Mouse (Mus musculus) induced T-regulatory cell, adult 2 months (primary cell): Measurements from ENCODE around the gene Irgm2.
A peak's percentile ranks its signal among the peaks of the same experiment; 100 is the strongest.
"Not testable (repeated sequence)": the region's sequence is repeated elsewhere in the genome, so short reads cannot be mapped to it uniquely, and the experiment has no call there.

Experiments used
- DNase-seq: peaks from one replicate; pipeline ENCODE4 v3.0.0-alpha.2; 2012; ENCODE audit warnings: low read depth

The Irgm2 gene

DNA sequence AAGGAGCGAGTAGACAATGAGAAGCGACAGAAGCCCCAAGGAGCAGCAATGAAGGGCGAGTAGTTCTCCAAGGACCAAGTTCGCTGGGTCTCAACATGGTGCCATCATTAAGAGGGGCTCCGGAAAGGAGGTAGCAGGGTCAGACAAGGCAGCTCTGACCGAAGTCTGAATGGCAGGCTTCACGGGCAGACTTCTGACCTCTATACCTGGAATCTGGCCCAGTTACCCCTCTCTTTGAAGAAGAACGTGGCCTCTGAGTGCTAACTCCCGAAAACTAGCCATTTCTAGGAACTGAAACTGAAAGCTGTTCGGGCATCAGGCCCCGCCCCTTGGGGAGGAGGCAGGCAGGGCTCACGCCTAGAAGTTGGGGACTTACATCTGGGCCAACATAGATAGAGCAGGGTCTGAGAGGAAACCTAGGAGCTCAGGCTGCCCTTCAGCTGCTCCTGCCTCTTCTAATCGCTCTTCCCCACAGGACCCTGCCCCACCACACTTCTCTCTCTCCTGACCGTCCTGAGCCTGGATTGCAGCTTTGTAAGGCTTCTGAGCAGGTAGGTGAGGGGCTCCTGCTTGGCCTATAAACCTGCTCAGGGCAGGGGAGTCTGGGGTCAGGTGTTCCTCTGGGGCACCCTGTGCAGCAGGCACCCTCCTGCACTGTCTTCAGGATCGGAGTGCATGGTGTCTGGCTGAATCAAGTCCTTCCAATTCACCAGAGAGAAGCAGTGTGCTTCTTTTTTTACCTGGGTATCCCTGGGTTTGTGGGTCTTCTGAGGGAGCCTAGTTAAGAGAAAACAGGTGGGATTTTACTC lies at the start of gene Irgm2, which contains the start of gene Igtp:
Irgm2 (plus strand) TSS at position 390 of the 809 bp plus-strand sequence.
Igtp (plus strand) TSS at position 328 of the 809 bp plus-strand sequence.
- peak; percentile 95 for DNase-seq

DNA sequence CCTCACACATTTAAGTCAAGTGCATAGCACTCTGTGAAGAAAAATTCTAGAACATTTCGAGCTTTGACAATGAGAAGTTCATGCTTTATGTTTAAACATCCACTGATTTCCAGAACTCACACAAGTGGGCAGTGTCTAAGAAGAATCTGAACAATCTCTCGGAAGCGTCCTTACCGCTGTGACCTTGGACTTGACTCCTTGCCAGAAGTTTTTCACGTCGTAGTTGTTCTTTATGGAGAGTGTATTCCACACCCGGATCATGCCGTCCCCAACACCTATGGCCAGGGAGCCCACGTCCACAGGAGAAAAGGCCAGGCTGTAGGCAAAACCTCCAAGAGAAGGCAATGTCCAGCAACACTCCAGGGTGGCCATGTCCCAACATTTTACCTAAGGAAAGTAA lies 44.0 kb upstream of the Irgm2 start:
- DNase-seq, result no peak

DNA sequence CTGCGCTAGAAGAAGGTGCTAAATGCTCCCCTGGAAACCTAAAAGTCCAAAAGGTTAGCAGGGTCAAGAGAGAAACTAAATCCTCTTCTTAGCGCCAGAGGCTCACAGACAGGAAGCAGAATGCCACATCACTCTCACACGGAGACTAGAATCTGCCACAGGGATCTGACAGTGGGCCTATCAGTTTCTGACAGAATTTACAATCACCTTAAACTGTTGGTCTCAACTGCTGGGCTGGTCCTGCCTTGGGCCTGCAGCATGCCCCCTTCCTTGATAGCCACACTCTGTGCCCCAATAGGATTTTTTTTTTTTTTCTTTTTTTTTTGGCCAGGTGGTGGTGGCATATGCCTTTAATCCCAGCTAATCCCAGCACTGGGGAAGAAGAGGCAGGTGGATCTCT lies 42.5 kb upstream of the Irgm2 start:
- no peak for DNase-seq

DNA sequence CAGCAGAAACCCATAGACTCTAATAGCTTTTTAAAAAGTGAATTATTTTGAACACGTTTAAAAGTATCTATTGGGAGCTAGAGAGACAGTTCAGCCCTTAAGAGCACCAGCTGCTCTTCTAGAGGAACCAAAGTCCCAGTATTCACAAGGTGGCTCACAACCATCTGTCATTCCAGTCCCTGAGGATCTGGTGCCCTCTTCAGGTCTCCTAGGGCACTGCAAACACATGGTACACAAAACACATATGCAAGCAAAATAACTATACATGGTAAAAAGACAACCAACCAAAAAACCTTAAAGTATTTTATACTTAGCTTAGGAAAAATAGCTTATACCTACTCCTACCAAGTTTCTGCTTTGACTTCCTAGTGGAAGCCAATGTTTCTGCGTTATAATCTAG lies 34.3 kb upstream of the Irgm2 start:
- peak; percentile 56 for DNase-seq

DNA sequence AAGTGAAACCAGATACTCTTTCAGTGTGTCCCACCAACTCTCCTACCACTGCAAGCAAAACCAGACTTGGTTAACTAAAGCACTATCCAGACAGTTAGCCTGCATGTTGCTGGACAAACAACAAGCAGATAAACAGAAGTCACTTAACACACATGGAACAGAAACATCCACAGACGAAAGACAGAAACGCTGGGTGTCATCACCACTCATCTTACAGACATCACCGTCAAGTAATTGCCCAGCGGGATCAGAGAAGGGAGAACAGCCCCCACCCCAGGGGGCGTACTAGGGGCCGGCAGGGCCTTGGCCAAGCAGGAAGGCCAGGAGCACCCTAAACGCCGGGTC lies 31.6 kb upstream of the Irgm2 start:
- no peak for DNase-seq

DNA sequence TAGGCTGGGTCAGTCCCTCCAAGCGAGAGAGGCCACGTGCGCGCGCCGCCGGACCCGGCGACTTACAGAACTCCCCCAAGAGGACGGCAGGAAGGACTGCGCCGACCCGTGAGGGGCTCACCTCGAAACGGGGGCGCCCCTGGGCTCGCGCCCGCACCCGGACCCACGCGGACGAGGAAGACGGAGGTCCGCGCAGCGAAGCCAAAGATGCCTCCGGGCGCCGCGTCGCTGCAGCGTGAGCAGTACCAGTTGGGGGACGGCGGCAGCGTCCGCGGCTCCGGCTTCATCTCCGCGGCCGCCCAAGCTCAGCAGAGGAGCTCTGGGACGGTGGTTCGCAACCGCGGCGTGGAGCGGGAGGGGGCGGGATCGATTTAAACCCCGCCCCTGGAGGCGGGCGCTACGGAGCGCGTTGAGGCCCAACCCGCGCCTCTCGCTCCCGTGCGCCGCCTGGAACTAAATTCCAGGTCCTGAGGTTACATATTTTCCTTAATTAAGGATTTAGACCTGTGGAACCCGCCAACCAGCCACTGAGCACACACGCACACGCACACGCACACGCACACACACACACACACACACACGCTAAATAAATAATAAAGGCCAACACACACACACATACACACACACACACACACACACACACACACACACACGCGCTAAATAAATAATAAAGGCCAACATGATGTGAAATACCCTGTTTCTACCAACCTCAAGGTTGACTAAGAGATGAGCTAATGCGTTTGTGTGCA lies 31.1 kb upstream of the Irgm2 start, which contains the start of gene Gemin5:
Gemin5 (minus strand) TSS at position 373 of the 749 bp plus-strand sequence.
- peak; percentile 90 for DNase-seq

DNA sequence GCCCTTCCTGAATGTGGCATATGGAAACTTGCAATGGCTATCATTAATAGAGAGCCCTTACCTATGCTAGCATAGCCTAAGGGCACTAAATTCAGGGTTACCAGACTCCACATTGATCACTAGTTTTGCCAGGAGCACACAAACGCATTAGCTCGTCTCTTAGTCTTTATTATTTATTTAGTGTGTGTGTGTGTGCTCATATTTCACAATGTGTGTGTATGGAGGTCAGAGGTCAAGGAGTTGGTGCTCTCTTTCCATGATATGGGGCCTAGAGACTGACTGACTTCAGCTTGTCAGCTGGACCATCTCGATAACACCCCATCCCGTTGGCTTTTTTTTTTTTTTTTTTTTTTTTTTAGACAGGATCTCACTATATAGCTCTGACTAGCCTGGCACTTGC lies 29.8 kb upstream of the Irgm2 start:
- no peak for DNase-seq

DNA sequence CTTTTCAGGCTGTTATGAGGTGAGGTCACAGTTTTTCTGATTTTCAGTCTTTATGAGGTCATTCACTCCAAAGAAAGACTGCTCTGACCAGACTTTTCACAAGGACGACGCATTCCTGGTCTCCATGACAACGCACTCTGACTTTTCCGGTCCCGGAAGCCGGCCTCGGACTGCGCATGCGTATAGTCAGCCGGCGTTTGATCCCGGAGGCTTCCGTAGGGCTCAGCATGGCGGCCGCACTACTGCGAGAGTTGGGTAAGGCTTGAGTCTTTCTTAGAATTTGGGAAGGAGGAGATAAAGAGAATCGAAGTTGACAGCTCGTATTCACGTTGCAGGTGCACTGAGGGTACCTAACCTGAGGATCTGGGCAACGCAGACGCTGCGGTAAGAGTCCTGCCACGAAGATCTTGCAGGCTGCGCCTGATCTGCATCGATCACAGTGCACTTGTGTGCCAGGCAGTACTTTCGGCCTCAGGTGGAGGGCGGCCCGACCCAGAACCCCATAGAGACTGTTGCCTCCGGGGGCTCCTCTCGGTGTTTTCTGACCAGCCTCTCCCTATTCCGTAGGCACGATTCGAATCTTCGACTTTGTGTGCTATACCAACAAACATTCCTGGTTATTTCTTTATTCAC lies 27.8 kb upstream of the Irgm2 start, which contains the start of gene Mrpl22:
Mrpl22 (plus strand) TSS at position 203 of the 633 bp plus-strand sequence.
- peak; percentile 97 for DNase-seq

DNA sequence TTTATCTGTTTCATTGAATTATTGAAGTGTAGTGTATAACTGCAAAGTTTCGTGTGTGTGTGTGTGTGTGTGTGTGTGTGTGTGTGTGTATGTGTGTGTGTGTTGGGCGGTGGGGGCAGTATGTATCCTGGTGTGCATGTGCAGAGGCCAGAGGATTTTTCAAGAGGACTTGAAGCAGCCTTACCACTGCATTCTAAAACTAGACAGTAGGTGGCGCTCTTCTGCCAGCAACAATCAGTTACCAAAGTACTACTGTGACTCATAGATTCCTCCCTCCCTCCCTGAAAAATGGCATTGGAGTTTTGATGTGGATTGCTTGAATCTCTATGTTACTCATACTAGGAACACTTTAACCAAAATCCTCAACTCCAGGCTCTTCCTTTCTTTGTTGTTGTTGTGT lies 19.9 kb upstream of the Irgm2 start:
- peak; percentile 97 for DNase-seq

DNA sequence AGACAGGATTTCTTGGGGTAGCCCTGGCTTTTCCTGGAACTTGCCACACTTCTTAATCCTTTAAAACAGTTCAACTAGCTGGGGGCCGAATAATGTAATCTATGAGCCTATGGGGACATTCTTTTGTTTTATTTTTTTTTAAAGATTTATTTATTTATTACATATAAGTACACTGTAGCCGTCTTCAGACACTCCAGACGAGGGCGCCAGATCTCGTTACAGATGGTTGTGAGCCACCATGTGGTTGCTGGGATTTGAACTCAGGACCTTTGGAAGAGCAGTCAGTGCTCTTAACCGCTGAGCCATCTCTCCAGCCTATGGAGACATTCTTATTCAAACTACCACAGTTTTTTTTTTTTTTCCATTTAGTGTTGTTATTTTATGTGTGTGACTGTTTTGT lies 19.4 kb upstream of the Irgm2 start:
- DNase-seq, result not testable (repeated sequence)

DNA sequence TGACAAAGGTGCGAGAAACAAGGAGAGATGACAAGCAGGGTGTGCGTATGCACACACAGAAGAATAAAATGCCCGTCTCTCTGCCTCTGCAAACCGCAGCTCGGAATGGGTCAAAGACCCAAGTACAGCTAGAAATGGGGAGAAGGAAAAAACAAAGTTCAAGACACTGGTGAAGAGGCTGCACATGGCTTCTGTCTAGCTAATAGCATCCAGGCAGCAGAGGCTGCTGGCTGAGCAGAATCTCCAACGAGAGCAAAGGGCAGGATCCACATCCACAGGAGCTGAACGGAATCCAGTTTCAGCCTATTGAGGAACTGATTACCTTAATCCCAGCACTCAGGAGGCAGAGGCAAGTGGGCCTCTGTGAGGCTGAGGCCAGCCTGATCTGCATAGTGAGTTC lies 18.7 kb upstream of the Irgm2 start:
- DNase-seq, result no peak

DNA sequence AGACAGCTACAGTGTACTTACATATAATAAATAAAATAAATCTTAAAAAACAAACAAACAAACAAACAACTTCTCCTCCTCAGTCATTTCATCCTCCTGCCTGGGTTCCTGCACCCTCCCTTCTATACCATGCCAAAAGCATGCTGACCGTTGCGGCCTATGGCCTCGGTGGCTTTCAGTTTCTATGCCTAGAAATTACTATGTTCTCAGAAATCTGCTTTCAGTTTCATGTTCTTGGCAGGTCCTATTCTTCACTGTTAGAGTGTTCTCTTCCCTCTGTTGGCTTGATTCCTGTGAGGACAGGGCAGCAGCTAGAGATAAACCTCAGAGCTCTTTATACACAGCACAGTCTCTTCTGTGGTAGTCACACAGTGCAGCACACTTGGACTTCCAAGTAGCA lies 15.8 kb upstream of the Irgm2 start:
- DNase-seq, result peak; percentile 90

DNA sequence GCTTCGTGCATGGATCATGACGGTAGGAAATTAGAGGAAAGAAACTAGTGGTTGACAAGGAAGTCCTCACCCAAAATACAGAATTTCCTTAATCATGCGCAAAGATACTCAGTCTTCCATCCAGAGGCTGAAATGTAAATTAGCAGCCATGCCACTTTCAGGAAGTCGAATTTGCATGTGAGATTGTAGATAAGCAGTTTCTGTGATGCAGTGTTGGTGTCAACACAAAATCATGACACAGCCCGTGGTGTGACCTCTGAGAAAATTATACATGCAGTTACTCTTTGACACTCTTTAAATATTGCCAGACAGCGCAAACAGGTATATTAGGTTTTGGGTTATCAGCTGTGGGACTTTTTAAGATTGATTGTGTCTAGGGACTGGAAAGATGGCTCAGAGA lies 9.7 kb upstream of the Irgm2 start:
- DNase-seq, result peak; percentile 85

DNA sequence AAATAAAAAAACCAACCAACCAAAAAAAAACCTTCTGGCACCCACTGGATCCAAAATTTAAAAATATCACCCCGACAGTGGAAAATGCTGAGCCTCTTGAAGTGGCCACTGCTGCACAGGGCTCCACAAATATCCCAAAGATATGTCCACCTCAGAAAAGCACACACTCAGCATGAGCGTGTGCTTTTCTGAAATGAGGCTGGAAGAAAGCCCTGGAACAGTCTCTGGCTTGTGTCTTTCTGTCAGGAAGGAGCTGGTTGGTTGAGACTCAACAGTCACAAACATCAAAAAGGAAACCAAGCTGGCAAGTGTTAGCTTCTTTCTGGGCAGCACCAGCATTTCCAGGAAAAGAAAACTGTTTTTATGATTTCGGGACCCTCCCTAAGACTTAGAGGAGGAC lies 6.1 kb upstream of the Irgm2 start:
- DNase-seq, result peak; percentile 69

DNA sequence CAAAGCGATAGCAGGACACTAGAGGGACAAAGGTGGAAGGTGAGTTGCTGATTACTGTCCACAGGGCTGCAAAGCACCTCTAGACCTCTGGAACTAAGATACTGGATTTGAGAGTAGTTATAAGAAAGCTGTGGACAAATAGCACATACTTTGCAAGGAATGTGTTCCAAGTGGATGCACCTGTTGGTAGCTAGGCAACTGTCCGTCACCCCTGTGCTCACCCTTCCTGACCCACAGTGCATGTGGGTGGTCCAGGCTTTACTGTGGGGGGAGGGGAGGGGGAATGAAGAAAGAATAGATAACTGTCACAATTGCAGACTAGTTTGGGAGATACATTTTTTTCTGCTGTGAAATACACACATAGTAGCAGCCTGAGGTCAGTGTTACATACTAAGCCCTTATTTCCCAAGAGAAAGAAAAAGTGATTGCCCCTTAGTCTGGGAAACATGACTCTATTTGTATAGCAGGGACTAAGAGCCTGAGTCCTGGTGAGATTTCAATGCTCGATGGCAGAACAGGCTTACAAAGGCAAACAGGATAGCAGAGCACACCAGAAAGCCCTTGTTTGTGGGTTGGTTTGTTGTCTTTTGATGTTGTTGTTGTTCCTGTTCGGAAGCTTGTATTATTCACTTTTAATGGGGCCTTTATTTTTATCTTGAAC lies 5.4 kb upstream of the Irgm2 start:
- no peak for DNase-seq

DNA sequence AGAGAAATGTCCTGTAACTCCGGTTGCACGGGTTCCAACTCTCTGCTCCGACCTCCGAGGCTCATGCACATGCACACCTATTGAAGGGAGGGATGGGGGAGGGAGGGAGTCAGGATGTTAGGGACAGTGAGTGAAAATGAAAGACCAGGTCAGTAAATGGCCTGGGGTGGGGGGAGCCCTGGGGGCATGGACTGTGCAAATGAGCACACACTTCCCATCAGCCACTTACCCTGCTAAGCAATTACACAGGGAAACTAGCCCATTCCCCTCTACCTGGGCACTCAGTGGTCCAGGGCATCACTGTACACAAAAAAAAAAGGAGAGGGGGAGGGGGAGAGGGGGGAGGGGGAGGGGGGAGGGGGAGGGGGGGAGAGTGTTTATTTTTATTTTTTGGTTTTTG lies 755 bp upstream of the Irgm2 start:
- peak; percentile 40 for DNase-seq

DNA sequence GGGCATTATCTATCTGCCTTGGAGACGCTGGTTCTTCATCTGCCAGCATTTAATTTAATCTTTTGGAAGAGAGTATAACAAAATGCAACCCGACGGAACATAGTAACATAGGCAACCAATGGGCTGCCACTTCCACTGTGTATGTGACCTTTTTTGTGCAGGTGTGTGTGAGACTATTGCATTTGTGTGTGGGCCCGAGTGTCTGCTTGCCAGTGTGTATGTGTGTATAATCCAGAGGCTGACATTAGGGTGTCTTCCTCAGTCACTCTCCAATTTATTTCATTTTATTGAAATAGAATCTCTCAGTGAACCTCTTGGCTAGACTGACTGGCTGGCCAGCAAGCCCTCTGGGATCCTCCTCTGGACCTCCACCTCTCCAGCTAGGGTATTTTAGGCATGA lies 808 bp downstream of the Irgm2 start:
- DNase-seq, result peak; percentile 55

DNA sequence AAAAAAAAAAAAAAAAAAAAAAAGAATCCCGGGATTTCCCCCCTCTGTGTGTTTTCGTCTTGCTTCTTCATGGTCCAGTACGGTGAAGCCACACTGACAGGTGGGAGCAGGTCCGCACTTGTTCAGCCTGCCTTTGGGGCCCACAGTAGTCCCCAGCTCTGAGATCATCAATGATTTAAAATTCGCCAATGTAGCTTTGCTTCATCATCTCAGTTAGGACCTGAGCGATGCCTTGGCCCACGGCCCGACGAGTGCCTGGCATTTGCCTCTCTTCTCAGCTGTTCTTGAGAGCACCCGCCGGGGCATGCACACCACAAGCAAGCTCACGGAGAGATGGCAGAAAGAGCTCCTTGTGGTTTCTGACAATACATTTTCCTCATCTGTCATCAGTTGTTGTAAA lies 1.6 kb downstream of the Irgm2 start:
- peak; percentile 69 for DNase-seq

DNA sequence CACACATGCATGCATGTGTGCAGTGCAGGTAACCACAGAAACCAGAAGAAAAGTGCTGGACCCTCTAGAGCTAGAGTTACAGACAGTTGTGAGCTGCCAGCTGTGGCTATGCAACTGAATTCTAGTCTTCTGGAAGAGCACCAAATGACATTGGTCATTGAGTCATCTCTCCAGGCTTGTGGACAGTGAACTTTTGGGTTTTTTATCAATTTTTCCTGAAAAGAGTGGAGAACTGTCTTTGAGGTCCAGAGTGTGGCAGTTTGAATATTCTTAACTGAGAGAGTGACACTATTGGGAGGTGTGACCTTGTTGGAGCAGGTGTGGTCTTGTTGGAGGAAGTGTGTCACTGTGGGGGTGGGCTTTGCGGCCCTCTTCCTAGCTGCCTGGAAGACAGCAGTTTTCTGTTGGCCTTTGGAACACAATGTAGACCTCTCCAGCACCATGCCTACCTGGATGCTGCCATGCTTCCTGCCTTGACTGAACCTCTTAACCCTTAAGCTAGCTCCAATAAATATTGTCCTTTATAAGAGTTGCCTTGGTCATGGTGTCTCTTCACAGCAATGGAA lies 11.0 kb downstream of the Irgm2 start:
- peak; percentile 63 for DNase-seq

DNA sequence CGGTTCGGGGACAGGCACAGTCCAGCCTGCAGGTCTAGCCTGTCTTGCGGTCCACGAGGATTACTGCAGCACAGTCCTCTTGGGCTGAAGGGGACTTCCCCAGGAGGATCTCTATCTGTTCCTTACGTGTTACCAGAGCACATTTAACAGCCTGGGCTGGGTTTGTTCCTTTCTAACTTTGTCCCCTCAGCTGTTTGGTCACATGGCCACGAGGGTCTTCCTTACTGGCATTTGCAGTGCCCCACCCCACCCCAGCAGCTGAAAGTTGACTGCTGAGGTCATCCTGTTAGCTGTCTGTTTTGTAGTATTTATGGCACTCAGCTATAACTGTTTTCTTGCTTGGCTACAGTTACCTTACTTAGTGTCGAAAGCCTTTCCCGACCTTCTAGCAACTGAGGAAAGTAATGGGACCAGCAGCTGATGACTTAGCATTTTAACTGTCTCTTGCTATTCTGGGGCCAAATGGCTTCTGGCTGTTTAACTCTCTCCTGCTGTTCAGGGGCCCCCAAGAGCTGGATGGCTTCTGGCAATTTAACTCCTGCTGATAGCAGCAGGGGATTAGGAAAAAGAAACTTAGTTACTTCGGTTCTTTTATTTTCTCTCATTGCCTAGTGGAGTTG lies 11.8 kb downstream of the Irgm2 start:
- peak; percentile 84 for DNase-seq

DNA sequence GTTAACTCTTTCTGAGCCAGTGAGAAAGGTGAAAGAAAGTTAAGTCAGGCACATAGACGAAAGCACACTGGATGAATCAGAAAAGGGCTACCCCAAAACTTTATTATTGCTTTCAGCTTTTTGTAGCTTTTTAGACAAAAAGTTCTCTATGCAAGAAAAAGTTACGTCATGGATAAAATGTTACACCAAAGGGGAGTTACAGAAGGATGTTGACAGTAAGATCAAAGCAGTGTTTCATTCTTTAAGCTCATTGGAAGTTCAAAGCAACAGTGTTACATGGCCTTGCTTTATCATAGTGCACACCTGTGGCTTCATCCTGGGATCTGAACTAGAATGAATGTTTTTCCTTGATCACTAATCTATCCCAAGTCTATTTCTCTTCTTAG lies 12.3 kb downstream of the Irgm2 start:
- DNase-seq, result peak; percentile 80
